Mouse (Mus musculus) embryonic facial prominence, embryonic 11.5 days (tissue): ENCODE results near the gene C1qtnf4. TPM values are rescaled to one million over a fixed set of nuclear protein-coding genes. Genes with fewer than 3 reads are reported as not detected.
"Not testable (repeated sequence)": the region's sequence is repeated elsewhere in the genome, so short reads cannot be mapped to it uniquely, and the experiment has no call there.

Experiments
- ATAC-seq: fragments of 200-750 bp; cut with Nextera tagmentation; replicated peaks from 2 replicates; pipeline ENCODE4 v1.8.0; 2017; ENCODE audit warnings: low read depth; ENCODE audit not compliant: insufficient number of reproducible peaks, low FRiP score, low TSS enrichment
- DNase-seq: peaks from one replicate; pipeline ENCODE4 v3.0.0-alpha.2; 2015; ENCODE audit warnings: low spot score
- H3K27ac ChIP-seq: fragments of 300-500 bp; sonication (generic); replicated peaks from 2 replicates; pipeline ENCODE4 v1.5.1; 2014; ENCODE audit warnings: mild to moderate bottlenecking, low read depth, low read length, control low read depth
- H3K27me3 ChIP-seq: fragments of 300-500 bp; sonication (generic); 2 replicates; pipeline ENCODE4 v1.6.1; 2014; ENCODE audit warnings: mild to moderate bottlenecking, low read length, moderate library complexity, mixed read lengths; ENCODE audit not compliant: control insufficient read depth, insufficient read depth
- H3K36me3 ChIP-seq: fragments of 300-500 bp; sonication (generic); replicated peaks from 2 replicates; pipeline ENCODE4 v1.6.1; 2014; ENCODE audit warnings: low read depth, mild to moderate bottlenecking, low read length, moderate library complexity, mixed read lengths; ENCODE audit not compliant: control insufficient read depth, insufficient read depth
- H3K4me1 ChIP-seq: fragments of 300-500 bp; sonication (generic); 2 replicates; pipeline ENCODE4 v1.6.1; 2014; ENCODE audit warnings: low read length, mixed read lengths; ENCODE audit not compliant: control insufficient read depth, insufficient read depth
- H3K4me2 ChIP-seq: fragments of 300-500 bp; sonication (generic); 2 replicates; pipeline ENCODE4 v1.6.1; 2014; ENCODE audit warnings: low read depth, mild to moderate bottlenecking, control low read depth, low read length, moderate library complexity
- H3K4me3 ChIP-seq: fragments of 300-500 bp; sonication (generic); 2 replicates; pipeline ENCODE4 v1.5.1; 2014; ENCODE audit warnings: low read depth, low read length, control low read depth
- H3K9ac ChIP-seq: fragments of 300-500 bp; sonication (generic); replicated peaks from 2 replicates; pipeline ENCODE4 v1.6.1; 2014; ENCODE audit warnings: mild to moderate bottlenecking, control low read depth, low read length
- H3K9me3 ChIP-seq: fragments of 300-500 bp; sonication (generic); replicated peaks from 2 replicates; pipeline ENCODE4 v1.6.1; 2016; ENCODE audit warnings: mild to moderate bottlenecking, low read length, inconsistent platforms, mixed read lengths; ENCODE audit not compliant: control insufficient read depth
- WGBS: fragments of 180-500 bp; shearing (Covaris S2); extraction: QIAGEN DNeasy Blood & Tissue Kit; methylation state at CpG from one replicate; pipeline ENCODE4 v1.1.7; 2014; 5-methylcytosine and 5-hydroxymethylcytosine counted together
- polyA plus RNA-seq: library from polyadenylated mRNA; unstranded; fragments of >200 nt; fragmentation: Nextera tagmentation; extraction: Ambion mirVana; gene quantifications from 2 replicates; pipeline ENCODE4 v1.2.1, GENCODE M21; 2014

Gene C1qtnf4
- polyA plus RNA-seq, 1 experiment from 2014 or later = 13.7 TPM

GRCm38 (mm10) chr2:90889550-90890548 is 4.2 kb downstream of the C1qtnf4 start:
- peaks cover 42% of the 10 kb centered on the region for H3K27me3 ChIP-seq
- H3K36me3 ChIP-seq = no peaks in the 10 kb centered on the region
- no peaks in the 10 kb centered on the region for H3K9me3 ChIP-seq
- peak; percentile 74 for DNase-seq
- H3K27ac ChIP-seq = no peak overlapping the region
- no peaks in the 10 kb centered on the region for H3K4me1 ChIP-seq
- WGBS = 5% methylated on average over 119 of the region's 133 CpGs
- ATAC-seq = 0 out of 2 replicates have a peak, but pooled peaks have one; percentile 46
- peak overlapping the region; percentile 65 for H3K9ac ChIP-seq
- peak overlapping the region; percentile 80 for H3K4me2 ChIP-seq
- peak overlapping the region; percentile 48 for H3K4me3 ChIP-seq

GRCm38 (mm10) chr2:90893673-90894298 is 8.1 kb downstream of the C1qtnf4 start:
- ATAC-seq = no peak
- no peak overlapping the region for H3K4me3 ChIP-seq
- H3K27ac ChIP-seq = no peak overlapping the region
- no peak overlapping the region for H3K9ac ChIP-seq
- no peak overlapping the region for H3K4me2 ChIP-seq
- WGBS = 91% methylated on average over 6 of the region's 6 CpGs
- no peak for DNase-seq
- no peaks in the 10 kb centered on the region for H3K4me1 ChIP-seq
- H3K9me3 ChIP-seq = no peaks in the 10 kb centered on the region
- H3K36me3 ChIP-seq = no peaks in the 10 kb centered on the region; the same call in 1 of the 2 replicates
- peaks cover 11% of the 10 kb centered on the region for H3K27me3 ChIP-seq

- ATAC-seq, H3K27me3 ChIP-seq, H3K4me2 ChIP-seq, H3K36me3 ChIP-seq, H3K4me3 ChIP-seq, H3K9ac ChIP-seq, H3K27ac ChIP-seq, H3K4me1 ChIP-seq, H3K9me3 ChIP-seq, DNase-seq: not testable (repeated sequence)
- 89% methylated on average over 3 of the region's 3 CpGs for WGBS
These were observed 8.6 kb downstream of the C1qtnf4 start for GRCm38 (mm10) chr2:90894299-90894677.

GRCm38 (mm10) chr2:90903398-90903797 is 17.7 kb downstream of the C1qtnf4 start:
- Histone ChIP-seq H3K4me2 (peak overlapping the region; percentile 65), H3K36me3 (peaks cover 2% of the 10 kb centered on the region; the same call in 1 of the 2 replicates), H3K4me1 (no peaks in the 10 kb centered on the region), H3K27ac (no peak overlapping the region), H3K27me3 (no peaks in the 10 kb centered on the region), H3K9me3 (no peaks in the 10 kb centered on the region), H3K9ac (peak overlapping the region; percentile 89), H3K4me3 (peak overlapping the region; percentile 67)
- ATAC-seq (no peak), DNase-seq (no peak)
- 85% methylated on average over 2 of the region's 2 CpGs for WGBS

- WGBS = under 1% methylated on average over 41 of the region's 43 CpGs
- Histone ChIP-seq H3K9ac (peak within 1 kb of the TSS; percentile 89), H3K4me2 (peak within 1 kb of the TSS; percentile 65), H3K9me3 (no peaks in the 10 kb centered on the region), H3K4me1 (no peaks in the 10 kb centered on the region), H3K36me3 (peaks cover 5% of the 10 kb centered on the region), H3K4me3 (peak within 1 kb of the TSS; percentile 67), H3K27me3 (no peaks in the 10 kb centered on the region), H3K27ac (peak within 1 kb of the TSS; percentile 68)
- peak; percentile 88 for ATAC-seq
- peak; percentile 95 for DNase-seq
These were observed 18.6 kb downstream of the C1qtnf4 start, which contains the start of the genes Kbtbd4 and Ndufs3 for GRCm38 (mm10) chr2:90904076-90904855. Gene Kbtbd4, plus strand, starts transcription at chr2:90904740. Gene Ndufs3, minus strand, starts transcription at chr2:90904827.

GRCm38 (mm10) chr2:90904856-90905224 is 19.2 kb downstream of the C1qtnf4 start:
- ATAC-seq (peak; percentile 68), DNase-seq (peak; percentile 73)
- Histone ChIP-seq H3K27me3 (no peaks in the 10 kb centered on the region), H3K4me2 (peak overlapping the region; percentile 62), H3K27ac (peak overlapping the region; percentile 68), H3K4me1 (no peaks in the 10 kb centered on the region), H3K36me3 (peaks cover 9% of the 10 kb centered on the region), H3K9me3 (no peaks in the 10 kb centered on the region), H3K4me3 (peak overlapping the region; percentile 67), H3K9ac (peak overlapping the region; percentile 89)
- under 1% methylated on average over 21 of the region's 21 CpGs for WGBS

- Histone ChIP-seq H3K4me2 (no peak overlapping the region), H3K4me3 (no peak overlapping the region), H3K36me3 (peaks cover 7% of the 10 kb centered on the region), H3K27ac (no peak overlapping the region), H3K9me3 (no peaks in the 10 kb centered on the region), H3K4me1 (no peaks in the 10 kb centered on the region), H3K27me3 (no peaks in the 10 kb centered on the region), H3K9ac (no peak overlapping the region)
- WGBS = 94% methylated on average over 2 of the region's 2 CpGs
- DNase-seq (no peak), ATAC-seq (no peak)
These were observed 21.1 kb downstream of the C1qtnf4 start for GRCm38 (mm10) chr2:90906721-90907120.
